Mouse (Mus musculus): Measurements from ENCODE around the gene B230118H07Rik. TPM values are rescaled to one million over a fixed set of nuclear protein-coding genes. Genes with fewer than 3 reads are reported as not detected.

The B230118H07Rik gene
- total RNA-seq, 1 experiment: 20.2 TPM

DNA sequence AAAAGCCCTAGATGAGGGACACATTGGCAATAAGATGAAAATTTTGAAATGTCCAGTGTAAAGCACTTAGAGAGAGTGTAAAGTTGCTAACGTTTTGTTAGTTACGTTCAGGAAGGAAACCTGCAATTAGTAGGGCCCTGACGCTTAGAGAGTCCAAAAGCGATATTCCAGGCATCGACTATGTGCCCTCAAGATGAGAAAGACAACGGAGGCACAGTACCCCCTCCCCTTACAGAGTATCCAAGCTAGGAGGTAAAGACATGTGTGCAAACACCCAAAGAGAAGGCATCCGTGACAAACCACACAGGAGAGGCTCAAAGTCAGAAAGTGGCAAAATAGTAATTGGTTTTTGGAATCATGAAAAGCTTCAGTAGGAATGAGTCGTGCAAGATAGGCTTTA is 56.4 kb downstream of the B230118H07Rik start:
- TF ChIP-seq ZC3H11A (IDR thresholded peaks at IDR 0.05; ENCODE audit: borderline replicate concordance, low read depth, low read length): no peak
- TF ChIP-seq ZNF384 (IDR thresholded peaks at IDR 0.05; ENCODE audit: low read depth, low read length): no peak
- TF ChIP-seq HCFC1 (IDR thresholded peaks at IDR 0.05; ENCODE audit: borderline replicate concordance, insufficient read depth, low read length): no peak
- TF ChIP-seq MAFK (IDR thresholded peaks at IDR 0.05; ENCODE audit: insufficient read depth, low read depth, low read length): no peak
- TF ChIP-seq CHD2 (IDR thresholded peaks at IDR 0.05; ENCODE audit: low read depth, low read length): no peak
- DNase-seq (ENCODE audit: low read depth, low spot score): no peak
- Histone ChIP-seq H3K9ac (ENCODE audit: insufficient read depth, low read depth, low read length, poor library complexity, severe bottlenecking) (no peak overlapping the region), H3K36me3 (ENCODE audit: control insufficient read depth, insufficient read depth, low read length, poor library complexity, severe bottlenecking) (no peaks in the 10 kb centered on the region), H3K4me3 (ENCODE audit: insufficient read depth in 1 of 2, low read depth in 1 of 2, low read length in 2 of 2, poor library complexity in 1 of 2, severe bottlenecking in 1 of 2) (no peak overlapping the region), H3K4me1 (ENCODE audit: control insufficient read depth in 2 of 2, insufficient read depth in 2 of 2, low read length in 2 of 2, poor library complexity in 1 of 2) (no peaks in the 10 kb centered on the region), H3K27ac (ENCODE audit: insufficient read depth, low read depth, low read length, poor library complexity, severe bottlenecking) (no peak overlapping the region), H3K9me3 (ENCODE audit: control insufficient read depth, insufficient read depth, low read depth, low read length) (no peaks in the 10 kb centered on the region)
- in situ Hi-C loops (cut with MboI; ENCODE audit: low sequenced_read_pairs in 2 of 2, unreplicated experiment in 2 of 2): no loop called here

DNA sequence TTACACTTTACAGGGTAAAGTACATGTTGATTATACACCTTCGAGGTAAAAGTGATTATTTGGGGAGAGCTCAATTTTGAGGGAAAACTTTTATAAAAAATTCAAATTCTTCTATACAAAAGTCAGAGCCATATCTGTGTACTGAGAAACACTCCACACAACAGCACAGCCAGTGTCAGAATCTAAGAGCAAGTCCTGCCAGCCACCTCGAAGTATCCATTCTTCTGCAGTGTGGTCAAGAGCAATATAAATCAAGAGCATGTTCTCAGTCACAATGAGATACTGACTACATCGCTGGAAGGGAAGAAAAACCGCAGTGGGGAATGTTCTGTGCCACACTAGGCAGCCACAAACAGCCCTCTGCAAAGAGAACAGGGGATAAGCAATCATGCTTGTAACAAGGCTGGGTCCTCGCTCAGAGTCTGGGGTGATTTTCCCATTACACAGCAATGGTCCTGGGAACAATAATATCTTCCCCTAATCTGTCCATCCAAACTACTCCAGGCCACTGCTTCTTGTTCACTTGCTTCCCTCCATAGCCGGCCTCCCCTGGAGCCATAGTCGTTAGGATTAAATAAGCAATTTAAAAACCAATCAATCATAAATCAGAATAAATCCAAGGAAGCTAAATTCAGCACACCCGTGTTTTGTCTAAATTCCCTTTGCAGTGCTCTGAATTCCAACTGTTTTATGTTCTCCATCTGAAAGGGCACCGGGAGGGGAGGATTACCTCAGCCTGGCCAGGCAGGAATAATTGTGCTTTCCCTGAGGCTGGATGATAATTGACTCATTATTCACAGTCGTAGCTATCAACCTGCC is 57.1 kb downstream of the B230118H07Rik start:
- no peak overlapping the region for H3K9ac ChIP-seq (ENCODE audit: insufficient read depth, low read depth, low read length, poor library complexity, severe bottlenecking)
- H3K9me3 ChIP-seq (ENCODE audit: control insufficient read depth, insufficient read depth, low read depth, low read length): no peaks in the 10 kb centered on the region
- DNase-seq (ENCODE audit: low read depth, low spot score): no peak
- H3K4me1 ChIP-seq (ENCODE audit: control insufficient read depth in 2 of 2, insufficient read depth in 2 of 2, low read length in 2 of 2, poor library complexity in 1 of 2): no peaks in the 10 kb centered on the region
- TF ChIP-seq CHD2 (IDR thresholded peaks at IDR 0.05; ENCODE audit: low read depth, low read length): no peak
- no peak for TF ChIP-seq ZC3H11A (IDR thresholded peaks at IDR 0.05; ENCODE audit: borderline replicate concordance, low read depth, low read length)
- no peak for TF ChIP-seq MAFK (IDR thresholded peaks at IDR 0.05; ENCODE audit: insufficient read depth, low read depth, low read length)
- H3K27ac ChIP-seq (ENCODE audit: insufficient read depth, low read depth, low read length, poor library complexity, severe bottlenecking): no peak overlapping the region
- H3K4me3 ChIP-seq (ENCODE audit: insufficient read depth in 1 of 2, low read depth in 1 of 2, low read length in 2 of 2, poor library complexity in 1 of 2, severe bottlenecking in 1 of 2): no peak overlapping the region
- H3K36me3 ChIP-seq (ENCODE audit: control insufficient read depth, insufficient read depth, low read length, poor library complexity, severe bottlenecking): no peaks in the 10 kb centered on the region
- in situ Hi-C loops (cut with MboI; ENCODE audit: low sequenced_read_pairs in 2 of 2, unreplicated experiment in 2 of 2): no loop called here

DNA sequence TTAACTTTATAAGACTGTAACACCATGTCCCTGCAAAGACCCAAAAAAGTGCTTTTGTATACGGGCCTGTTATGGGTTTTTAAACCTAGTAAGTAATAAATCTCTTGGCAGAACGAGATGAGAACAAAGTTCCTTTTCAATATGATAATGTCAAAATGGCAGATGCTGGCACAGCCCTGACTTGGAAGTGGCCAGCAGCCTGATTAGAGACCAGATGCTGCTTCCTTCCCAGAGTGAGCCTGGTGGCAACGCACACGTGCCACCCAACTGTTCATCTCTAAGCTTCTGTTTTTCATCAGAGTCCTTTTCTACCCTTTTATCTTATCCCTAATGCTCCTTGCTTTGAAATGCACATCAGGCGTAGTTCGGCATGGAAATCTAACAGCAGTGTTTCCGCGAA is 58.0 kb downstream of the B230118H07Rik start:
- in situ Hi-C loops (cut with MboI; ENCODE audit: low sequenced_read_pairs in 2 of 2, unreplicated experiment in 2 of 2): no loop called here
- no peak overlapping the region for H3K27ac ChIP-seq (ENCODE audit: insufficient read depth, low read depth, low read length, poor library complexity, severe bottlenecking)
- H3K9ac ChIP-seq (ENCODE audit: insufficient read depth, low read depth, low read length, poor library complexity, severe bottlenecking): no peak overlapping the region
- no peaks in the 10 kb centered on the region for H3K9me3 ChIP-seq (ENCODE audit: control insufficient read depth, insufficient read depth, low read depth, low read length)
- no peak for DNase-seq (ENCODE audit: low read depth, low spot score)
- H3K4me1 ChIP-seq (ENCODE audit: control insufficient read depth in 2 of 2, insufficient read depth in 2 of 2, low read length in 2 of 2, poor library complexity in 1 of 2): no peaks in the 10 kb centered on the region
- no peak for TF ChIP-seq HCFC1 (IDR thresholded peaks at IDR 0.05; ENCODE audit: borderline replicate concordance, insufficient read depth, low read length)
- TF ChIP-seq CHD2 (IDR thresholded peaks at IDR 0.05; ENCODE audit: low read depth, low read length): no peak
- no peak for TF ChIP-seq ZNF384 (IDR thresholded peaks at IDR 0.05; ENCODE audit: low read depth, low read length)
- TF ChIP-seq MAFK (IDR thresholded peaks at IDR 0.05; ENCODE audit: insufficient read depth, low read depth, low read length): no peak
- no peak for TF ChIP-seq ZC3H11A (IDR thresholded peaks at IDR 0.05; ENCODE audit: borderline replicate concordance, low read depth, low read length)
- H3K36me3 ChIP-seq (ENCODE audit: control insufficient read depth, insufficient read depth, low read length, poor library complexity, severe bottlenecking): no peaks in the 10 kb centered on the region
- no peak overlapping the region for H3K4me3 ChIP-seq (ENCODE audit: insufficient read depth in 1 of 2, low read depth in 1 of 2, low read length in 2 of 2, poor library complexity in 1 of 2, severe bottlenecking in 1 of 2)

DNA sequence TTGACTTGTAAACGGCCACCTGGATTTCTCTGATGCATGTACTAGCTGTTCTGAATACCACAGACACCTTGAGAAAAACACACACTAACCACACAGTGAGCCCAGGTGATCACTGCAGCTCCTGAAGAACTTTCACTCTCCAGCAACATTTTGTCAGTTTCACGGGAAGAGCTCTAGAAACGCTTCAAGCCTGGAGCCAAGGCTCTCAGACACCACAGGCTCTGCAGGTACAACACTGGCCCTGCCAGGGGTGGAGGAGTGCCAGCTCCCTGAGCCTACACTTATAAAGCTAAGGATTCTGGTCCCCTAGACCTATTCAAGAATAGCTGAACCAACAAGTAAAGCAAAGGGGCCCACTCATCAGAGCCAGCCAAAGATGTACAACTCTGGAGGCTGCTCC is 67.9 kb downstream of the B230118H07Rik start:
- Histone ChIP-seq H3K9ac (ENCODE audit: insufficient read depth, low read depth, low read length, poor library complexity, severe bottlenecking) (no peak overlapping the region), H3K4me1 (ENCODE audit: control insufficient read depth in 2 of 2, insufficient read depth in 2 of 2, low read length in 2 of 2, poor library complexity in 1 of 2) (no peaks in the 10 kb centered on the region), H3K9me3 (ENCODE audit: control insufficient read depth, insufficient read depth, low read depth, low read length) (no peaks in the 10 kb centered on the region), H3K4me3 (ENCODE audit: insufficient read depth in 1 of 2, low read depth in 1 of 2, low read length in 2 of 2, poor library complexity in 1 of 2, severe bottlenecking in 1 of 2) (no peak overlapping the region), H3K36me3 (ENCODE audit: control insufficient read depth, insufficient read depth, low read length, poor library complexity, severe bottlenecking) (no peaks in the 10 kb centered on the region), H3K27ac (ENCODE audit: insufficient read depth, low read depth, low read length, poor library complexity, severe bottlenecking) (no peak overlapping the region)
- in situ Hi-C loops (cut with MboI; ENCODE audit: low sequenced_read_pairs in 2 of 2, unreplicated experiment in 2 of 2): no loop called here
- no peak for DNase-seq (ENCODE audit: low read depth, low spot score)
- TF ChIP-seq MAFK (IDR thresholded peaks at IDR 0.05; ENCODE audit: insufficient read depth, low read depth, low read length) (no peak), ZNF384 (IDR thresholded peaks at IDR 0.05; ENCODE audit: low read depth, low read length) (no peak), ZC3H11A (IDR thresholded peaks at IDR 0.05; ENCODE audit: borderline replicate concordance, low read depth, low read length) (no peak), CHD2 (IDR thresholded peaks at IDR 0.05; ENCODE audit: low read depth, low read length) (no peak), HCFC1 (IDR thresholded peaks at IDR 0.05; ENCODE audit: borderline replicate concordance, insufficient read depth, low read length) (no peak)
